Mouse (Mus musculus): ENCODE data around the gene Nid1.
"Not testable (repeated sequence)": the region's sequence is repeated elsewhere in the genome, so short reads cannot be mapped to it uniquely, and the experiment has no call there.

DNA sequence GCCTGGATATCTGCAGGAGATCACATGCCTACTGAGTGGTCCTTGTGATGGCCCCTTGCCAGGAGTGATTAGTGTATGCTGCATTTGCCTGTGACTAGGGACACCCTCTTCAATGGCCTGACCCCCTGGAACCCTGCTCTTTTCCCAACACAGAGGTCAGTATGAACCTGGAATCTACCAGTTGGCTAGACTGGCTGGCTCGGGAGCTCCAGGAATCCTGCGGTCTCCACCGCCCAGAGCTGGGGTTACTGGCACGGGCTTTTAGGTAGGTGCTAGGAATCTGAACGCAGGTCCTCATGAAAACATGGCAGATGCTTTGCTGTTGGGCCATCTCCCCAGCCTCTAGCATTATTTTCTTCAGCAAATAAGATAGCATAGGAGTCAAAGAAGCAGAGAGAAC lies 8.2 kb downstream of the Nid1 start:
- not testable (repeated sequence) for TF ChIP-seq EP300 (optimal IDR thresholded peaks at IDR 0.05); CTCF (IDR thresholded peaks at IDR 0.05; ENCODE audit: low read depth)

Data from stomach, postnatal 0 days (tissue).